Mouse (Mus musculus): Measurements from ENCODE around the gene Gab2.

DNA sequence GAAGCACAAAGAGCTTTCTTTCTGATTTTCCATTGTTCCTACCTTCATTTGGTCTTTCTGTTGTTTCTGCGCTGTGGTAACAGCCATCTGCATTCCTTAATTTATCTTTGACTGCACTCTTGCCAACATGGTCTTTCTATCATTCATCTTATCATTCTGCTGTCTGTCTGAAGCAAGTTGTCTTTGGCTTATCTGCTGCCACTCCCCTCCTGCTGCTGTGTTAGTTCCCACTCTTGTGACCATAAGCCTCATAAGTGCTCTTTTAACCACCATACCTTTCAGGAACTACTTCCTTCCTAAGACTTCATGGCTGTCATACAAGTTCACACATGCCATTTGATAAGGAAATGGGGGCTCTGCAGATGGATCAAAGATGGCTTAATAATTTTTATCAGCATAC, 102.6 kb downstream of the Gab2 start:
- TF ChIP-seq POLR2A (IDR thresholded peaks at IDR 0.05; ENCODE audit: insufficient read length, low read depth) (no peak), TCF12 (IDR thresholded peaks at IDR 0.05; ENCODE audit: insufficient read depth, poor library complexity, severe bottlenecking) (no peak), MAX (IDR thresholded peaks at IDR 0.05; ENCODE audit: low read depth) (no peak), USF1 (IDR thresholded peaks at IDR 0.05; ENCODE audit: low read depth) (no peak), MYOD1 (IDR thresholded peaks at IDR 0.05; ENCODE audit: control insufficient read depth in 1 of 3, insufficient read length in 2 of 3, low read depth in 2 of 3) (no peak), E2F4 (IDR thresholded peaks at IDR 0.05; ENCODE audit: insufficient read depth) (no peak), SRF (IDR thresholded peaks at IDR 0.05; ENCODE audit: control insufficient read depth, insufficient read length, low read depth) (no peak), POLR2AphosphoS2 (IDR thresholded peaks at IDR 0.05; ENCODE audit: insufficient read length, low read depth) (no peak)

Data from myocyte (in vitro differentiated cells).